Mouse (Mus musculus) testis, postnatal 10 days (tissue): ENCODE measurements around the gene Rptor.

Experiments used
- DNase-seq: peaks from one replicate; pipeline ENCODE4 v3.0.0; 2021; ENCODE audit warnings: low spot score

Gene Rptor

DNA sequence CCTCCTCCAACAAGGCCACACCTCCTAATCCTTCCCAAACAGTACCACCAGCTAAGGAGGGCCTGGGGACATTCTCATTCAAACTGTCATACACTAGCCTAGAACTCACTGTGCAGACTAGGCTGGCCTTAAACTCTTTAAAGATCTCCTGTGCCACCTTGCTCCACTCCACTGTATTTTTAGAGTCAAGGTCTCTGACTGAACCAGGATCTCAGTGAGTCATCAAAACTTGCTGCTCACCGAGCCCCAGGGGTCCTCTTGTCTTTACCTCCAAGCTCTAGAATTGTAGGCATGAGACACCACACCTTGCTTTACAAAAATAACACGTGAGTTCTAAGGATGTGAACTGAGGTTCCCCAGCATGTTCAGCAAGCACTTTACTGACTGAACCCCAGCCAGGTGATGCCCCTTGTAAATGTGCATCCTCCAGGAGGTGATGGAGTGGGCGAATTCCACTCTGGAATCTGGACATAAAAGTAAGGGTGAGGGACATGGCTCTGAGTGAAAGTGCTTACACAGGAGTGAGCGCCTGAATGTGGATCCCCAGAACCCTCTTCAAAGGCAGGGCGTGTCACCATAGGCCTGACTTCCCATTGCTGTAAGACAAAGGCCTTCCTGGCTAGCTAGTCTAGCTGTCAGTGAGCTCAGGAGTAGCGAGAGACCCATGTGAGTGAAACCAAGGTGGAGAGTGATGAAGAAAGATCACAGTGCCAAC, 89.6 kb downstream of the Rptor start:
- DNase-seq = no peak

DNA sequence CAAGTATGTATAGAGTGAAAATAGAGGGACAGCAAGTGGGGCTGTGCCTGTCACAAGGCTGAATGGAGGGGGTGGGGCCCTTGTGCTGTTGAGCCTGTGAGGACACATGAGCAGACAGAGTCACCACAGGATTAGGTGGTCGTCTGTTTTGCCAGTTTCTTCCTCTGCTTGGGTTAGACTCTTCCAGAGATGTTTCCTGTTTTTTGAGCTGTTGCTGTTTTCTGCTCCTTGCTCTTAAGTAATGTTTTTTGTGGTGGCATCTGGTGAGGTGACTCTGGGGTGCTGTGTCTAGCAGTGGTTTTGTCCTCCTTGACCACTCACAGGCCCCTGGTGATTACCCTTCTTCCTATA, 90.2 kb downstream of the Rptor start:
- no peak for DNase-seq

DNA sequence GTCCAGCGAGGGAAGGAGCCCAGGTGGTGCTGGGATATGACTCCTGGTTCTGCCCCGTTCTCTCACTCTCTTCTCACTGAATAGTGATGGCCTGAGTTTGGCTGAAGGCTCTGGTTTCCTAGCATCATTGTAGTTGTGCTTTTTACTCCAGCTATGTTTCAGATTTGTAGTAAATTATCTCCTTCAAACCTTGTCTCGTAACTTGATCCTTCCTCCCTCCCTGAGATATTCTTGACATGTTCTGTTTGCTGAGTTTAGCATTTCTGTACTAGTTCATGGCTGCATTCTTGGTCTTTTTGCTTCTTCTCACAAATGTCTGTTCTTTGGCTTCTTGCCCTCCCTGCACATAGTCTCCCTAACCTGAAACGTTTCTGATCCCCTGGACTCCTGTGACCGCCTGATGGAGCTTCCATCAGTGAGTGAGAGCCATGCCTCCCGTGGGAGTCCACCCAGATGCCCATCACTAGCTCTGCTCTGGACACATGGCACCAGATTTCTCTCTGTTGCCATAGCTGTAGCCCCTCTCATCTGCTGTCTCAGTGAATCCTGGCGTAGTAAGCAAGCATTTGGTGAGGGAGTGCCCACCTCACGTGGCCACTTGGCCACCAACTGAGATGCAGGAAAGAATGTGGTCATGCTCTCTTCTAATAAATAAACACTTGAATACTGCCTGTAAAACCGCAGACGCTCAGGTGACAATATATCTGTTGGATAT, 91.6 kb downstream of the Rptor start:
- no peak for DNase-seq

DNA sequence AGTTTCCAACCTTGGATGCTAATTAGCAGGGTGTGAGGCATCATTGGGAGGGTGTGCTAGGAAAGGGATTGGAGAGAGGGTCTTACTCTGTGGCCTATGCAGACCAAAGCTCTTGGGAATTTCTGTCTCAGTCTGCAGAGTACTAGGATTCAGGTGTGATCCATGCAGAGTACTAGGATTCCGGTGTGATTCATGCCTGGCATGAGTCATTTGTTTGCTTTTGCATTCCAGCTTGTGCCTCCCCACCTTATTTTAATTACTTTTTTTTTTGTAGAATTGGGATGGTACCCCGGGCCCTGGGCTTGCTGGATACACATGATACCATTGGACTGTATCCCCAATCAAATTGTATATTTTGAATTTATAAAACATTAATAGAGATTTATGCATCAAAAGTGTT, 93.7 kb downstream of the Rptor start:
- no peak for DNase-seq

DNA sequence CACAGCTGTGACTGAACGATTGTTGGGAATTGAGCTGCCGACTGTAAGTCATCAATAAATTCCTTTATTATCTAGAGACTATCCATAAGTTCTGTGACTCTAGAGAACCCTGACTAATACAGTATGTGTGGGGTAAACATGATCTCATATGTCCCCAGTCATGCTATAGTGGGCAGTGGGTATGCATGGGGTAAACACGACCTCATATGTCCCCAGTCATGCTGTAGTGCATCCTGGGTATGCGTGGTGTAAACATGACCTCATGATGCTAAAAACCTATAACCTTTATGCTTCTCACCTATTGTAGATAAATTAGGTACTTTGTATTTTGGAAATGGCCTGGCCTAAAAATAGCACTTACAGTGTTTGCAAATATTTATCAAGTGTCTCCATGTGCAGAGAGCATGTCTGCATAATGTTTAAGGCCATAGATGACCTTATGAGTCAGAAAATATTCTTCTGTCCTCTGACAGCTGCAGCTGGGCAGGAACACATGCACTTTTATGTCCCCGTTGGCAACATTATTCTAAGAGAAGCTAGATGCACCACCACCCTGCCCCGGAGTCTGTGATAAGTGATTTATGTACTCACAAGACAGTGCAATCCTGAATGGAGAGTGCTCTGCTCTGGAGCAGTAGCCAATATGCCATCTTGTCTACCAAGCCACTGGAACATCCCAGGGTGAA, 102.8 kb downstream of the Rptor start:
- DNase-seq = no peak

DNA sequence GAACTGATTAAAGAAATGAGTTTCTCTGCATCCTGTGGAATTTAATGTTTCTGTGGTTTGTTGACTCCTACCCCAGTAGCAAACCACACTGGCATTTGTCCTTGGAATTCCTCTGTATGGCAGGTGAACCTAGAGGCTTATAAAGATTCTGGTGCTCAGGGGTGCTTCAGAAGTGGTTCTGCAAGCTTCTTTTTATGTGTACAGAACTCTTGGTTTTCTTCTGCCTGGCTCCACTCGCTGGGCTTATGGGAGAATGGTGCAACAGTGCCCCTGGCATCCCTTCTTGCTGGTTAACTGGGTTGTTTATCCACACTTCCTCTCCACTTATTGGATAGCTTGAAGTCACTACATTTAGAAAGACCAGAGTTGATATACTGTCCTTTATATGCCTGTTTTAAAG, 104.6 kb downstream of the Rptor start:
- no peak for DNase-seq

DNA sequence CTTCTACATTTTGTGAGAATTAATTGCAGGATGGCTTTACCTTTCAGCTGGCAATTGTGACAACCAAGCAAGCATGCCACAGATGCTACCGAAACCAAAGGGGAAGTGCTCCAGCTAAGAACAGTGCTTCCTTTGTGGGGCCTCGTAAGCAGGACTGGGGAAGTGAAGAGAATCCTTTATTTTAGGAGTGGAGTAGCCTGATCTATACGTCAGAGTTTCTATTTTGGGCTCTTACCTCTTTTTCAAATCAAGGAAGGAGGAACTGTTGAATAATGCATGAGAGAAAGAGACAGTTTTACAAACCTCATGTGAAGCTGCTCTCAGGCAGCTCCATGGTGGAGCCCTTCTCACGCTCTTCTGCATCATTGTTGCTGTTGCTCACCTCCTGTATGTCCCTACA, 106.5 kb downstream of the Rptor start:
- no peak for DNase-seq

DNA sequence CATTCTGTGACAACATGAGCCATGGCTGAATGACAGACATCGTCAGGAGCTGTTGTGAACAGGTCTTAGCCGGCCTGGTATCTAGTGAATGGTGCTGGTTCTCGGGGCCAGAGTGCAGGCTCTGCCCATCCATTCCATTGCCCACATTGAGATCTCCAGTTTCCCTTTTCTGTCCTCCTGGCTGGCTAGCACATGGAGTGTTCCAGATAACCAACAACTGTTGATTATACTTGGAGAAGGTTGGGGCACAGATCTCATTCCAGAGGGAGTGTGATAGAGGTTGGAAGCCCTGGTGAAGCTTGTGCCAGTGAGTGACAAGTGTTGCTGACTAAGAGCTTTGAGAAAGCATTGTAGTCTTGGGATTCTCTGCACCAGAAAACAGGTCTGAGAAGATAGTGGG, 107.6 kb downstream of the Rptor start:
- DNase-seq = no peak

DNA sequence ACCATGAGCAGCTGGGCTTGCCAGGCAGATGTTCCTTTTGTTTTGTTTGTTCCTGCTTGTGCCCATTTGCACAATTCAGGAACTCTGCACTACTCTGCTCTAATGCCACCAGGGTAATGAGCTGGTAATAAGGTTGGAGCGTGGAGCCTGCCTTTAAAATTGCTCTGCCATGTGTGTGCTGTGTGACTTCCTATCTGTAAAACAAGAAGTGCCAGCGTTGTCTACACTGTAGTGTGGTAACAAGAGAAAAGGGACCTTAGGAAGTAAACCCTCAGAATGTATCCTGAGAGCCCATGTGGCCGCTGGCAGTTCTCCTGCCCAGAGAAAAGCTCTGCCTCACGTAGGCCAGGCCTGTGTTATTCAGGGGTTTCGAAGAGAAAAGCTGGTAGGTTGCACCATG, 108.1 kb downstream of the Rptor start:
- no peak for DNase-seq

DNA sequence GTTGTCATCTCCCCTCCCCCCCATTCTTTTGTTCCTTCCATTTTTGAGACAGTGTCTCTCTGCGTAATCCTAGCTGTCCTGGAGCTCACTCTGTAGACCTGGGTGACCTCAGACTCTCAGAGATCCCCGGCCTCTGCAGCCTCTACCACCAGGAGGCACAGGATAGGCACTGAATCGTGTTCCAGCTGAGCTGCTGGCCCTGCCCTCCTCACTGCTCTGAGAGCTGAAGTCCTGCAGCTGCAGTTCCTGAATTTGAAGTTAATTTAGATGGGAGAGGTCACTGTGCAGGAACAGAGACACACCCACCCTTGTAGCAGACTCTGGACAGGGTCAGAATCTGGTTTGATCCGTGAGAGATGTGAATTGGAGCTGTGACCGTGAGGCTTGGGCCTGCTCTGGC, 112.7 kb downstream of the Rptor start:
- no peak for DNase-seq

DNA sequence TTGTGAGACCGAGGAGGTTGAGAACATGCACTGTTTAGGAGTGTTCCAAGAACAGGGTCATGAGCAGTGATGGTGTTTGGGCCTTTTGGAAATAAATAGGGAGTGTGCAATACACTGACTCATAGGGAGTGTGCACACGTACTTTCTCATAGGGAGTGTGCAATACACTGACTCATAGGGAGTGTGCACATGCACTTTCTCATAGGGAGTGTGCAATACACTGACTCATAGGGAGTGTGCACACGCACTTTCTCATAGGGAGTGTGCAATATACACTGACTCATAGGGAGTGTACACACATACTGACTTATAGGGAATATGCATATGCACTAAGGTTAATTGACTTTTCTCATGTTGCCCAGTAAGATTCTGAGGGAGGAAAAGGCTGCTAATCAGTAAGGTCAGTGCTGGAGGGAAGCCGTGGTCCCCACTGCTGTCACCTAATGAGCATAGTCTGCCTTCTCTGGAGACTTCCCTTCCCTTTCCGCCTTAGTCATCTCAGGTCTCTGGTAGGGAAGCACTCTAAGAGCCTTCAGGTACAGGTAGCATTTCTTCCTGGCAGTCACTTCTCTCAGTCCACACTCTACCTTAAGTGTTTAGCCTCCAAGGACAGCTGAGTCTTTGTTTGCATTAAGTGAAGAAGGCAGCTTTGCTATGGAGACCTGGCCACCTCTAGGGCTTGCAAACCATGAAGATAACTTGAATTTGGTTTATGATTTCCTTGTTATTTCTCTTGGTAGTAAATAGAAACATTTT, 113.3 kb downstream of the Rptor start:
- no peak for DNase-seq

DNA sequence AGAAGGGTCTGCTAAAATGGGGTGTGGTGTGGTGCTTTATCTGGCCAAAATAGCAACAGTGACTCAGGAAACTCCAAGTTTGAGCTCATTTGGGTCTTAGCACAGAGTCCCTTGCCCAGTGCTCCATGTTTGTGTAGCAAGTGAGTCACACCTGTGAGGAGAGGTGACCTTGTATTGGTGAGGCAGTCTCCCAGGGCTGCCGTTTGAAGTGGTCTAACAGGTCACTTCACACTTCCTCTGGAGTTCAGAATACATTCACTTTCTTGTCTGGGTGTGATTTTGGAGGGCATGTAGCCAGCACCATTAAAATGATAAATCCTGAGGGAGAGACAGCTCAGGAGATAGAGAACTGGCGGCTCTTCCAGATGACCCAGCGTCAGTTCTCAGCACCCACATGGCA, 115.4 kb downstream of the Rptor start:
- no peak for DNase-seq

DNA sequence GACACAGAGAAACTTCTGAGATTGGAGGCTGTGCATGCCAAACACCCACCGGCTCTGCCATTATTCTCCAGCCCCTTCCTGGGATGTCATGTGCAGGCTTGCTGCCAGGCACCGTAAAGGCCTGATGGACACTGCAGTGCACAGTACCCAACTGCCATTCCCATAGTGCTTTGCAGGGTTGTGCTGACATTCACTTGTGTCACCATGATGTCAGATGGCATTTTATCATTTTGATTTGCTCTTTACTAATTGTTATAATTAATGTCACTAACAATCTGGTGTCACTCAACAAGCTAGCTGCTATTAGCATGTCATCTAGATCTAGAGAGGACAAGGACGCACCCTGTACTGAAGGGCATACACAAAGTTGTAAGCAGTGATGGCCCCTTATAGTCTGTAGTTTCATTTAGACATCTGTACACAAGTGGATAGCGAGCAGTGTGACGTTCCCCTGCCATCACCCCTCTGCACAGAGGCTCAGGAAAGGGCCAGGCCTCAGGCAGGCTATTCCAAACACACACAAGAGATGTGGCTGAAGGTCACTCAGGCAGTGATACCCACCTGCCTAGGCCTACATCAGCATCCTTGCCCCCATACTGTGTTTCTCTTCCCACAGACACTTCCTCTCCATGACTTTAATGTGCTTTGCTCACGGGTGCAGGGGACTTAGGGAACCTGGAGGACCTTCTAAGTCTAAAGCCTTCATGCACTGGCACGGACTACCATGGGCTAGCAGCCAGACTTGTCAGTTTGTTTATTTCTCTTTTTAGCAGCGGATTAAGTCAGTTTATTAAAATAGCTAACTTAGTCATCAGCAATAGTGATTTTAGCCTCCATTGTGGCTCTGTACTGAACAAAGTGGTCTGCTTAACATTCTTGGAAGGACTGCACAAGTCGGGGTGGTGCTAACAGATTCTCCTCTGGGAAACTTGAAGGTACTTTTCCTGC, 117.7 kb downstream of the Rptor start:
- no peak for DNase-seq

DNA sequence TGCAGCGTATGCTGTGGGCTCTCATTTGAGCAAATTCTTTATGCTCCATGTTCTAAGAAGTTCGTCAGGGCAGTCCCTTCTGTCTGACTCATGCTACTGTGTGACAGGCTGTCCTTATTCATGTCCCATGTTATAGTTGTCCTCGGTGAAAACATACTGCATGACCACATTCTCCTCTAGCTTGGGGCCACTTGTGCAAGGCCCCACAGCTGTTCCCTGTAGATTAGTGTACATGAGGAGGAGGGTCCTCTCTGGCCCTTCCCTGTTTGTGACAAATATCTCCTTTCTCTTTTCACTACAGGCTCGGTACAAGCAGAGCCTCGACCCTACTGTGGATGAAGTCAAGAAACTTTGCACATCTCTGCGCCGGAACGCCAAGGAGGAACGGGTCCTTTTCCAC, 122.0 kb downstream of the Rptor start:
- no peak for DNase-seq

DNA sequence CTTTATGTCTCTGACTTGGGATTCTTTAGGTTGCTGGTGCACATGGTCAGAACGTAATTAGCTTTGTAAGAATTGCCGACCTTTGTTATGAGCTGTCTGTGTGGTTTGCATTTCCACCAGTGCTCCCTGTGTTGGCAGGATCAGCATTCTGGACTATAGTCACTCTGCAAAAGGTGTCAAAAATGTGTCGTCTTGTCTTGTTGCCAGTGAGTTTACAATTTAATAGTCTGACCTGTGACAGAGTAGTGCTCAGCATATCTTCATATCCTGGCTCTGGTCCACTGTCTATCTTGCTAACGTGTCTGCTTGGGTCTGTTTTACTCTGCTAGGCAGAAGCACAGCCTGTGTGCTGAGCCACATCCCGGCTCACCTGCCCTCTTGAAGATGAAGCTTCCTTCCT, 128.7 kb downstream of the Rptor start:
- no peak for DNase-seq

DNA sequence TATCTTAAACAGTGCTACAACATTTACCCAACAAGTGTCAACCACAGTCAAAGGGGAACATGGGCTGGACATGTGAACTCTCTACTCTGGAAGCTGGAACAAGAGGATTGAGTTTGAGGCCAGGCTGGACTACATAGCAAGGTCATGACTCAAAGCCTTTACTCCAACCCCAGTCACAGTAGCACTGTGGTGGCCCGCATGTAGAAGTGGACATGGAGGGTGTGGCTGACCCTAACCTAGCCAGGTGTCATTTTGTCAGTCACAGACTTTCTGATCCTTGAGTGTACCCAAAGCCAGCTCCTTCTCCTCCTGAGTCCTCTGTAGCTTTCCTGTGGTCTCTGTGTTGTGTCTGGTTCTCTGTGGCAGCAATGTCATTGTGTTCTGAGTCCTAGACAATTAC, 129.7 kb downstream of the Rptor start:
- DNase-seq = no peak

DNA sequence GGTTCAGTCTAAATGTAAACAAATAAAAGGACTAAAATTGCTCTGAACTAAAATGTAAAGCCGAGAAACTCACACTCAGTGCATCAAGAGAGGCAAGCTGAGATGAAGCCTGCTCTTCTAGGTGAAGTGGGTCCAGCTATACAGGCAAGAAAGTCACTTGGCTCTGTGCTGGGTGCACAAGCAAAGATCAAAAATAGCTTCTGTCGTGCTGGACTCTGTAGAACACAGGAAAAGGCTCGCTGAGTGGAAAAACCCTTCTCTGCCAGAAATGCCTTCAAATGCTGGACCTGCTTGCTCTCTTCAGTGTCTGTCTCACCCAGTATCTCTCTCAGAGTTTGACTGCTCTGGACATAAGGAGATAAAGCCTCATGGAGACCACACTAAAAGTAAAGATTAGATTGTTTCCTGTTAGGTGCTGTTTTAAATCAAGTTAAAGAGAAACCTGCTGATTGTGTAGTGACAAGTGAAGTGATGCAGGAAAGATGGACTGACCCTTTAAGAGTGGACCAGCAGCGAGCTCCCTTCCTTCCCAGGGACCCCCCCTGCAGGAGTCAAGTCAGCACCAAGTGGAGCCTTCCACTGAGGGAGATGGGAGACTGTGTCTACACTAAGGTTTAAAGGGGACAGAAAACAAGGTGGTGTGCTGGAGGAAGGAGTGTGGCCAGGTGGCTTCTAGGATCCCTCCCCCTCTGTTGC, 130.4 kb downstream of the Rptor start:
- DNase-seq = no peak

DNA sequence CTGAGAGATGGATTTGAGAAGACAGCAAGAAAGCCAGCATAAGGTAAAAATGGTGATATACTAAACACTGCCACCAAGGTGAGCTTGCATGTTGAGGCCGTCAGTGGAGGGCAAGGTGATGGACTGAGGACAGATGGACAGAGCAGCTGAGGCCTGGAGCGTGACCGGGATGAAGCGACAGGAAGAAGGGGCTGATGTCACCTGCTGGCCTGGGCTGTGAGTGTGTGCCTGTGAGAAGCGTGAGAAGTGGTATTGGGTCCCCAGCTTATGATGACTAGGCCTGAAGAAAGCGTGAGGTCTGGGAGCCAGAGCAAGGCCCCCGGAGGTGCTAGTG, 130.9 kb downstream of the Rptor start:
- no peak for DNase-seq

DNA sequence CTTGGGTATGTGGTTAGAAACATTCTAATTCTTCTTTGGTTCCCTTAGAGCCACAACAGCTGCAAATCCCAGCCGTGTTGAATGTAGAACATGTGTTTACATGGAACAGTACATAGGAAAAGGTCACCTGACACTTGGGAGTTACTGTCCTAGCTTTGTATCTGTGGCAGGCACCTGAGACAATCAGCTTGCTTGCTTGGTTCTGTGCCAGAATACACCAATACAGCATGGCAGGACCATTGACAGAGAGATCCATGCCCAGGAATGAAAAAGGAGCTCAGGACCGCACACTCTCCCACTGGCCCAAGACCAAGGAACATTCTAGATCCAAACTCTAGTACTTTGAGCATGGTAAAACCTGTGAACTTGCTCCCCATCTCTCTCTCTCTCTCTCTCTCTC, 132.4 kb downstream of the Rptor start:
- no peak for DNase-seq

DNA sequence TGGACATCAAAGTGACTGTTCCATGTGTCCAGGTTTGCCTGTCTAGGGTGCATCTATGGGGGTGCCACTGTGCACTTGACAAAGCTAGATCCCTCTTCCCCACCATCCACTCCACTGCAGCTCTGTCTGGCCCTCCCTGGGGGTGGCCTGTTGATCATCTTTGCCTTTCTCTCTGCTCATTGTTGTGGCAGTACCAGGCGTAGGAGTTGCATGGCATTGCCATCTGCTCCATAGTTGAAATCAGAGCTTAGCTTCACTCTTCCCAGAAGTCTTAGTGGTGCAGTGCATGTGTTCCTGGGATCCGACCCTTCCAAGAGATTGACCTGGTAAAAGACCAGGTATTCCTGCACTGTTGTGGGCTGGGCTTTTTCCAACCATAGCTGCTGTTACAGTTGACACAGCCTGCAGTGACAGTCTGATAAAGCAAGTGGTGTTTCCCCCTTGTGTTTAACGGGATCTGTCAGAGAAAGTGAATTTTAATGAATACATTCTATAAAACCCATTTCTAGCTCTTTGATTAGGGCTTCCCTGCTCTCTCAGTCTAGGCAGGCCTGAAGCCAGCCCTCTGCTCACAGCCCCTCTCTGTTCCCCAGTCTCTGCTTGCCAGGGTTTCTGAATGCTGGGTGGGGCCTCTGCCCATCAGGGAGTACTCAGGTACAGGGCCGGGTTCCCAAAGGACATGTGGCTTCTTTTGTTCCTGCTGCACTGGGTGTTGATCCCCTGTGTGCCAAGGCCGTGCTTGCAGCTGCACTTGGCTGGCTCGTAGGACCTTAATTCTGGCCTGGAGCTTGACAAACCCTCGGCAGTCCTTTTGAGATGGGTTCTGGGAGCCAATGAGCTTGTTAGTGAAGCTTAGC, 136.5 kb downstream of the Rptor start:
- DNase-seq = no peak
